Comparison of ENCODE assay signal across 8 mouse cellular contexts in the genomic region with DNA sequence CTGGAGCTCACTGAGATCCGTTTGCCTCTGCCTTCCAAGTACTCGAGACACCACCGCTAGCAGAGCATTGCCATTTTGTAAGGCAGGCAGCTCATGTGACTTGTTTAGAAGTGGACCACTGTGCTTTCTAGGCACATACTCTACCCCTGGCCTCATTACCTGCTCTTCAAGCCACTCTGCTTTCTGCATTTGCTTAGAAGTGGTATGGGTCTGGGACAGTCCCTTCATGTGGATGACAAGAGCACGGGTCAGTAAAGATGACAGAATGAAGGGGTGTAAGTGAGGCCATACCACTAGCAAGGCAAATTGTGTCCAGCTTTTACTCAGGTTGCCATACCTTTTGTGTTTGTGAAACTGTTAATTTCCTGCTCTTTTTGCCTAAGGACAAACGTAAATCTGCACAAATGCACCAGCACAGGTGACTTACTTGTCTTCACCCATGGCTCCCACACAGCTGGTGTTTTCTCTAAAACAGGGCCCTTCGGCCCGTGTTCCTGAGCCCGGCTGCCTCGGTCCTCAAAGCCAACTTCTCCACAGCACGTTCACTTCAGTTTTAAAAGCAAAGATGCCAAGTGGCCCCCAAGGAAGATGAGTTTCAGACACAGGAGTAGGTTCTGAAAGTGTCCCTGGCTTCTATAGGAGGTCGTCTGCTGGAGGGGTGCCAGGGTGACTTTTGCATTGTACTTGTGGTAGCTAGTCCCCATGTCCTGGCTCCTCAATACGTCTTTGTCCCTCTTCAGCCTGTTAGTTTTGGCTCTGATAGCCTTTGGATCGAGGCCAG. TPM values are rescaled to one million over a fixed set of nuclear protein-coding genes. Genes with fewer than 3 reads are reported as not detected.
DNase-seq lines count a peak whose midpoint lies in the region.

No protein-coding gene starts in this region.

- peak; percentile 64 for DNase-seq in ovary, postnatal 14 days (ENCODE audit: low spot score)
- no peak for DNase-seq in ovary, adult 18-20 months (ENCODE audit: low spot score)
- peak; percentile 89 to 92 for DNase-seq in cerebellum, postnatal 10 days
- peak; percentile 89 to 91 for DNase-seq in heart, postnatal 10 days
- peak; percentile 74 to 79 for DNase-seq in kidney, postnatal 4 days
- DNase-seq in right cerebral cortex, adult 2 months (ENCODE audit: low spot score in 2 of 2): peak; percentile 9 to 49
- DNase-seq in yolk sac, embryonic 10.5 days (ENCODE audit: low spot score): no peak
- DNase-seq in thymus, postnatal 25 days: no peak

- intact Hi-C loops in heart, postnatal 10 days (cut with DNase I): loop anchor here (1.0 to 10.0 kb wide), 3 partner anchors 34 to 147 kb away; no protein-coding TSS in a partner anchor

RNA-seq across cellular contexts. Expression of a gene that starts 37.1 kb away (rescaled TPM):
- 10 to 100 TPM; 24.7 to 26.3 TPM for total RNA-seq in heart, postnatal 10 days (2021)

RNA-seq across cellular contexts. Expression of a gene that starts 57.4 kb away (rescaled TPM):
- not detected for total RNA-seq in heart, postnatal 10 days (2021)

RNA-seq across cellular contexts. Expression of a gene that starts 57.6 kb away (rescaled TPM):
- not detected for total RNA-seq in heart, postnatal 10 days (2021)

Comparison
In these comparisons a context has a peak if more than half of its experiments do, and no peak if none do; other contexts are left out.
1. DNase-seq: peak in ovary, postnatal 14 days (single experiment), cerebellum, postnatal 10 days (2 of 2), heart, postnatal 10 days (2 of 2), kidney, postnatal 4 days (2 of 2) and right cerebral cortex, adult 2 months (2 of 2); none in ovary, adult 18-20 months (single experiment), yolk sac, embryonic 10.5 days (single experiment) and thymus, postnatal 25 days (single experiment).